Mouse (Mus musculus): ENCODE measurements around the gene Vps16.

DNA sequence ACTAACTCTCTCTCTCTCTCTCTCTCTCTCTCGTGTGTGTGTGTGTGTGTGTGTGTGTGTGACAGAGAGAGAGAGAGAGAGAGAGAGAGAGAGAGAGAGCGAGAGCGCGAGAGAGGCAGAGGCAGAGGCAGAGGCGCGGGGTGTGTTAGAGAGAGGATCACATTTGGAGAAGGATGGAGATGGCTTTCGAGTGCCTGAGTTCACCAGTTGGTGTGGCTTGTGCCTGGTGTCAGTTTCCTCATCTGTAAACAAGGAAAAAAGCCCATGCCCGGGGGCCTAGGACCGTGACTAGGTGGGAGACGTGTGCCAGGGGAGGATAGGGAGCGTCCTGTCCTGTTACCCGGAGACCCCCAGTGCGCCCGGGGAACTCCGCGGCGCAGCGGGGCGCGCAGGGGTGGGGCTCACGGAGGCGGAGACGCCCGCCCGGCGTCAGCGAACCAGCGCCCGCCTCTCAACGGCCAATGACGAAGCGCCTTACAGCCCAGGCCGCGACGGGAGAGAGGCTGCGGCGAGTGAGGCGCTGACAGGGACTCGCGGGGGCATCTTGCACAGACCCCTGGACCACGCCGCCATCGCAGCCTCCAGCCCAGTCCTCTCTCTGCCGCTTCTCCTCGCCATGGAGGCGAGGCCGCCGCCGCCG lies 25.8 kb downstream of the Vps16 start, which contains the start of gene Ptpra:
- TF ChIP-seq CTCF (IDR thresholded peaks at IDR 0.05; ENCODE audit: low read depth, low read length) (no peak), POLR2AphosphoS5 (IDR thresholded peaks at IDR 0.05; ENCODE audit: insufficient replicate concordance, low read depth, low read length) (no peak), TAL1 (conservative IDR thresholded peaks at IDR 0.05; ENCODE audit: low read depth, low read length) (no peak), GATA1 (IDR thresholded peaks at IDR 0.05; ENCODE audit: borderline replicate concordance, low read length) (no peak)

Measured in G1E (cell line).